Mouse (Mus musculus) effector memory CD4-positive, alpha-beta T cell, adult 7 months (primary cell): ENCODE results near the gene Fam118a. TPM values are rescaled to one million over a fixed set of nuclear protein-coding genes. Genes with fewer than 3 reads are reported as not detected.

Experiments used
- polyA plus RNA-seq: library from polyadenylated mRNA; unstranded; fragments of 100-300 nt; shearing (Covaris generic); gene quantifications from one replicate; pipeline ENCODE4 v1.2.1, GENCODE M21; 2017

The Fam118a gene
- 39.1 TPM for polyA plus RNA-seq

GRCm38 (mm10) chr15:85028648-85029047, at the start of gene Fam118a:
Gene Fam118a (plus strand): TSS chr15:85028948.

GRCm38 (mm10) chr15:84987874-84988825, 40.6 kb upstream of the Fam118a start, which contains the start of gene 5031439G07Rik:
Gene 5031439G07Rik (minus strand): TSS chr15:84988551.

GRCm38 (mm10) chr15:85016951-85017664, 11.6 kb upstream of the Fam118a start, which contains the start of gene Upk3a:
Gene Upk3a (plus strand): TSS chr15:85017141.

Other genes starting within 250 kb of the Fam118a start
- 1.9 TPM for gene Phf21b, start 172.9 kb upstream of the Fam118a start, polyA plus RNA-seq
- gene Gm29666, start 108.9 kb upstream of the Fam118a start, polyA plus RNA-seq, result 0.44 TPM
- 92.3 TPM for gene Nup50, start 105.5 kb upstream of the Fam118a start, polyA plus RNA-seq
- gene 5031439G07Rik, start 40.4 kb upstream of the Fam118a start, polyA plus RNA-seq, result 22.8 TPM
- gene Upk3a, start 11.8 kb upstream of the Fam118a start, polyA plus RNA-seq, result not detected
- 0.10 TPM for gene Smc1b, start 103.0 kb downstream of the Fam118a start, polyA plus RNA-seq
- gene Ribc2, start 103.1 kb downstream of the Fam118a start, polyA plus RNA-seq, result not detected
- not detected for gene Fbln1, start 177.0 kb downstream of the Fam118a start, polyA plus RNA-seq